Mouse (Mus musculus): Measurements from ENCODE around the gene Diablo.

Diablo gene

DNA sequence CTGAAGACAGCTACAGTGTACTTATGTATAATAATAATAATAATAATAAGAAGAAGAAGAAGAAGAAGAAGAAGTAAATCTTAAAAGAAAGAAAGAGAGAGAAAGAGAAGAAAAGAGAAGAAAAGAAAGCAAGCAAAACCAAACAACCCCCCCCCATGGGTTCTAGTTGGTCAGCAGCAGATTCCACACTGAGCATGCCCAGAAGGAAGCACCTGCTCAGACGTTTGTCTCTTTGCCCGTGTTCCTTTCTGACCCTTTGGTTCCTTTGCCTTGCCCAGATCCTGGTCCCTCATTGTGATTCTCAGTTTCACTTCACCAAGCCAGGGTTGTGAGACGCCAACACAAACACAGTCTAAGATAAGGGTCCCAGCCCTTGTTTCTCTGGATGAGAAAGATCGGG lies 22.0 kb downstream of the Diablo start:
- DNase-seq (ENCODE audit: low read depth): no peak

DNA sequence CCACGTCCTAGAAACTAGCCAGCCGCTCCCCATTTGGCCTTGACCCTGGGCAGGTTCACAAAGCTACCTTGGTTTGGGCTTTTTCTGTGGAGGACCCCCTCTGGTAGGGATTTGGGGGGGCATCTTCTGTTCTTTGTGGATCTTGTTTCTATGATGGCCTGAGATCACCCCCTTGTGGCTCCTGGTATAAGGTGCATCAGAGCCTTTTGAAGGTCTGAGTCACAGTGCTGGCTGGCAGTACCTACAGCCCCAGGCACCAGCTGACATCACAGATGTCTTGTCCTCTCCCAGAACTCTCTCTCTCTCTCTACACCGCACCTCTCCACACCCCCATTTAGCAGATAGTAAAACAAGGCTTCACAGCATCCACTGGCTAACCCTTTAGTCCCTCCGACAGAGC lies 24.3 kb downstream of the Diablo start:
- peak; percentile 73 for DNase-seq (ENCODE audit: low read depth)

DNA sequence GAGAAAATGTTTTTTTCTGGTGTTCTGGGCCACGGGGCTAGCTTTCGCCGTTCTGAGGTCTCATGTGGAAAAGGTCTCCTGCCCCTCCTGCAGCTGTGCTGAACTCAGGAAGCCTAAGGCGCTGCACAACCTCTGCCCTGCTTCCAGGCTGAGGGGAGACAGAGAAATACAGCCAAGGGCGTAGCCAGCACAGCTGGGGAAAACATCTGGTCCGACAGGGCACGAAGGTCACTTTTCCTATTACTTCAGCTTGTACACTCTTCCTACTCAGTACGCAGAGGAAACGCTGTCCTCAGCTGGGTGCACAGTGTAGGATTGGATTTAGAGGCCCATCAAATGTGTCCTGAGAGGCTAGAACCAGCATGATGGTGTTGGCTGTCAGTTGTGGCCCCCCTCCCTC lies 34.0 kb downstream of the Diablo start:
- DNase-seq (ENCODE audit: low read depth): no peak

DNA sequence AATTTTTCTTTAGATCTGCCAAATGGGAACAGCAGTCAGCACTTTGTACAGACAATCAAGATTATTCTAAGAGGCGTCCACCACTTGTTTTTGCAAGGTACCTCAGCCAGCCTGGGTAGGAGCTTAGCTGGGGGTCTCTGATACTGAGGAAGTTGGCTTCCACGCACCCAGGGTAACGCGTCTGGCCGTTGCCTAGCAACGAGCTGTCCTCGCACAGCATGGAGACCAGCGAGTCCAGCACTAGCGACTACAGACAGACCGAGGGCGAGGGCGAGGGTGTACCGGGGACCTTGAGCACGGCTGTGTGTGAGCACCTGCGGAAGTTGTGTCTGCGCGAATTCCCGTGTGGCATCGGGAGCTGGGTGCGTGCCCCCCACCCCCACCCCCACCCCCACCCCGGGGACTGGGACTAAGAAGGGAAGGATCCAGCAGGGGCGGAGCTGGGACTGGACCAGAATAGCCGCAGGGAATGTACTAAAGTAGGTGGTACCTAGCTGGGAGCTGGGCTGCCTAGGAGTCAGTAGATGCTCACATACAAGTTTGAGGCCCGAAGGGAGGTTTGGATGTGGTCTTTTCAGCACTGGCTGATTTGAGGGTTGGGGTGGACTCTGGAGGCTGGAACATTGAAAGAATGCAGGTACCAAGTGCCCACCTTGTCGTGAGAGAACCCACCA lies 34.7 kb downstream of the Diablo start, which contains the start of the genes Lrrc43 and Il31:
Gene Lrrc43 (plus strand): TSS at position 194 of the 674 bp plus-strand sequence.
Gene Il31 (minus strand): TSS at position 378 of the 674 bp plus-strand sequence.
- no peak for DNase-seq (ENCODE audit: low read depth)

DNA sequence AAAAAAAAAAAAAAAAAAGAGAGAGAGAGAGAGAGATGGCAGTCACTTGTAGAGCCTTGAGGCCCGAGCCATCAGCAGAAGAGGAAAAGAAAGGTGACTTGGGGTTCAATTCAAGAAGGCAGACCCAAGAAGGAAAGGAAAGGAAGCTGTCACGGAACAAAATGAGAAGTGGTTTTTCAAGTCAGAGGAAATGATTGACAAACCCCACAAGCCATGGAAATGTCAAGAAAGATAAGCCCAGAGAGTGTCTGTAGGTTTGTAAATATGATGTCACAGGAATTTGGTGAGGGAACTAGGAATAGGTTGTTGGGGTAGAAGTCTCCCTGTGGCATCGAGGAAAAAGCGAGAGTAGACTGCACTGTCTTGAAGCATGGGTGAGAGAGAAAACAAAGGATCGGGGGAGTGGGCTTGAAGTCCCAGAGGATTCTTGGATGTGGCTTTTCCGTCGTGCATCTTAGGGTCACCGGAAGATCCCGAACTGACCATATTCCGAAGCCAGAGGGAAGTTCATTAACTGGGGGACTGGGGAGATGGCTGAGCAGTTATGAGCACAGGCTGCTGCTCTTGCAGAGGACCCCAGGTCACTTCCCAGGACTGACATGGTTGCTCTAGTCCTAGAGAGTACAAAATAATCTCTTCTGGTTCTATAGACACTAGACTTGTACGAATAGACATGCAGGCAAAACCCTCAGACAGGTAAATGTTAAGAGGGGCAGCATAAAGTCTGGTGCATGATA lies 36.1 kb downstream of the Diablo start:
- no peak for DNase-seq (ENCODE audit: low read depth)

DNA sequence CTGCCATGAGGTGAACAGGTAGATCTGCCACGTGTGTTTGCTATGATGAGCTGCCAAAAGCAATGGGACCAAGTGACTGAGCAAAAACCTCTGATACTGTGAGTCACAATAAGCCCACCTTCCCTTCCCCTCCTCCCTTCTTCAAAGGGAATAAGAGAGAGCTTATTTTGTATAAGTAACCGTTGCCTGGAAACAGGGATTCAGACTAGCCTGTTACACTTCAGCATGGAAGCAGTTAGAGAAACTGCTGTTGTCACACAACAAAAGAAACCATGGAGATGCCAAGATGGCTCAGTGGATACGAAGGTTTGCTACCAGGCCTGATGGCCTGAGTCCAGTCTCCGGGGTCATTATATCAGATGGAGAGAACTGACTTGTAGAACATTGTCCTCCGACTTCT lies 50.2 kb downstream of the Diablo start:
- DNase-seq (ENCODE audit: low read depth): no peak

DNA sequence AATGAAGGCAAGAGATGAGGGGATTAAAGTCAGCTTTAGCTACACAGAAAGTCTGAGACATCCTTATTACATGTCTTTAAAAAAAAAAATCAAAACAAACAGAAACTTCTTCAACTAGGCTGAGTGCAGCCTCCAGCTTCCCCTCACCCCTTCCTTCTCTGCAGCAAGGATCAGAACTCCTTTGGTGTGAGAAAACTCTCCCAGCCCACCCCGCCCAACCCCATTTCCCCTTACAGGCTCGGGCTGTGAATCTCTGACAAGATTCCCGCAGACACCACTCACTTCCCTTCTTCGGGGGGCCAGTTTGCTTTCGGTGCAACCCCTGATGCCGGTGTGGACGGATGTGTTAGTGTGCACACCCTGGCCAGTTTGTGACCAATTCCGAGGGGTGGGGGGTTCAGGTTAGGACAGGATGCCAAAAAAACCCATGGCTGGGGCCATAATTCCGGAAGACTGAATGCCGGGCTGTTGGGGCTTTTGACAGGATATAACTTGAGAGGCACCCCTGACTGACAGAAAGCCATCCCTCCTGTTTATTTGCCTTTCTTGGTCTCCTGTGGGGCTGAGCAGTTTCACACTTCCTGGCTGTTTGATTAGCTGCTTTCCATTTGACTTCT lies 53.1 kb downstream of the Diablo start:
- DNase-seq (ENCODE audit: low read depth): peak; percentile 74

DNA sequence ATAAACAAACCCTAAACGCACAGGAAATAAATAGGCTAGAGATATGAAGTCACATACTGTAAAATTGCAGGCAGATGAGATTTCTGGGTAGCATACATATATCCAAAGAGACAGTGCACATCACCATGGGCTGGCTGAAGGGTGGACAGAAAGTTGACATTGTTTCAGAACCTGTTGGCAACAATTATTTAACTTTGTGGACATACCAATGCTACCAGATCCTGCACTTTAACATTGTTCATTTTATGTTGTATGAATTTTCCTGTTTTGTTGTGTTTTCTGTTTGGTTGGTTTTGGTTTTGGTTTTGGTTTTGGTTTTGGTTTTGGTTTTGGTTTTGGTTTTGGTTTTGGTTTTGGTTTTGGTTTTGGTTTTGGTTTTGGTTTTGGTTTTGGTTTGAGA lies 59.3 kb downstream of the Diablo start:
- DNase-seq (ENCODE audit: low read depth): peak; percentile 60

DNA sequence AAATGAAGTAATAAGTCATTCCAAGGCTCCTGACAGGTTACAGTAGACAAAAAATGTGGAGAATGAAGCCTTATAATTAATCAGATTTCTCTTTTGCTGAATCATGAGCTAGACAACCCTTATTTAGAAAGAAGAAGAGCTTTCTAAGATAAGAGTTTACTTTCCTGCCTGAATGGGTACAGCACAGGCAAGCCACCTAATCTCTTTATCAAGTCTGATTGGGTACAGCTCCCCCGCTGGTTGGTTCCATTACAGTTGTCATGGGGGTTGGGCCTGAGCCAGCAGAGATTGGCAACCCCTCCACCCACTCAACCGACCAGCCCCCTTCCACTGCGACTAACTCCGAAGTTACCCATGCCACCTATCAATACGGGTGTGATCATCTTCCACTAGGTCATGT lies 62.6 kb downstream of the Diablo start:
- DNase-seq (ENCODE audit: low read depth): peak; percentile 35
